Mouse (Mus musculus) intestine, postnatal 0 days (tissue): ENCODE measurements around the gene Bod1l. TPM values are rescaled to one million over a fixed set of nuclear protein-coding genes. Genes with fewer than 3 reads are reported as not detected.

Experiments used
- ATAC-seq: fragments of 200-750 bp; cut with Nextera tagmentation; 2 replicates; pipeline ENCODE4 v1.8.0; 2017; ENCODE audit warnings: mild to moderate bottlenecking, moderate TSS enrichment, moderate library complexity
- H3K27ac ChIP-seq: fragments of 300-500 bp; sonication (generic); 2 replicates; pipeline ENCODE4 v1.5.1; 2014; ENCODE audit warnings: mild to moderate bottlenecking, low read depth, low read length, moderate library complexity
- H3K27me3 ChIP-seq: fragments of 300-500 bp; sonication (generic); replicated peaks from 2 replicates; pipeline ENCODE4 v1.6.1; 2014; ENCODE audit warnings: low read length, mixed read lengths; ENCODE audit not compliant: control insufficient read depth, insufficient read depth
- H3K36me3 ChIP-seq: fragments of 300-500 bp; sonication (generic); 2 replicates; pipeline ENCODE4 v1.6.1; 2014; ENCODE audit warnings: mild to moderate bottlenecking, moderate library complexity; ENCODE audit not compliant: control insufficient read depth, insufficient read depth
- H3K4me1 ChIP-seq: fragments of 300-500 bp; sonication (generic); replicated peaks from 2 replicates; pipeline ENCODE4 v1.6.1; 2014; ENCODE audit warnings: antibody characterized with exemption, low read length, mixed read lengths; ENCODE audit not compliant: control insufficient read depth, insufficient read depth
- H3K4me2 ChIP-seq: fragments of 300-500 bp; sonication (generic); replicated peaks from 2 replicates; pipeline ENCODE4 v1.6.1; 2014; ENCODE audit warnings: low read depth, mild to moderate bottlenecking, moderate library complexity
- H3K4me3 ChIP-seq: fragments of 300-500 bp; sonication (generic); 2 replicates; pipeline ENCODE4 v1.5.1; 2014; ENCODE audit warnings: low read depth, low read length
- H3K9ac ChIP-seq: fragments of 300-500 bp; sonication (generic); 2 replicates; pipeline ENCODE4 v1.6.1; 2014; ENCODE audit warnings: mild to moderate bottlenecking, low read depth, low read length
- H3K9me3 ChIP-seq: fragments of 300-500 bp; sonication (generic); 2 replicates; pipeline ENCODE4 v1.6.1; 2016; ENCODE audit warnings: mixed run types; ENCODE audit not compliant: control insufficient read depth
- CTCF ChIP-seq: sonication (generic); IDR thresholded peaks from 2 replicates; pipeline ENCODE4 v1.5.1; 2016; ENCODE audit warnings: low read depth, mild to moderate bottlenecking, control low read depth, antibody characterized with exemption, moderate library complexity
- WGBS: fragments of 180-500 bp; shearing (Covaris S2); extraction: QIAGEN DNeasy Blood & Tissue Kit; methylation state at CpG from one replicate; pipeline ENCODE4 v1.1.7; 2014; 5-methylcytosine and 5-hydroxymethylcytosine counted together
- polyA plus RNA-seq: library from polyadenylated mRNA; unstranded; fragments of >200 nt; fragmentation: Nextera tagmentation; extraction: Ambion mirVana; gene quantifications from 2 replicates; pipeline ENCODE4 v1.2.1, GENCODE M21; 2015

The Bod1l gene
- polyA plus RNA-seq, 1 experiment from 2014 or later: 13.2 TPM

GRCm38 (mm10) chr5:41755373-41755960, 88.6 kb downstream of the Bod1l start:
- Histone ChIP-seq H3K9me3 (no peaks in the 10 kb centered on the region), H3K4me3 (no peak overlapping the region), H3K27me3 (peaks cover 67% of the 10 kb centered on the region), H3K36me3 (no peaks in the 10 kb centered on the region), H3K4me2 (peak overlapping the region; percentile 49), H3K4me1 (no peaks in the 10 kb centered on the region), H3K9ac (no peak overlapping the region), H3K27ac (no peak overlapping the region)
- ATAC-seq: no peak
- 9% methylated on average over 23 of the region's 23 CpGs for WGBS
- no peak for TF ChIP-seq CTCF

DNA sequence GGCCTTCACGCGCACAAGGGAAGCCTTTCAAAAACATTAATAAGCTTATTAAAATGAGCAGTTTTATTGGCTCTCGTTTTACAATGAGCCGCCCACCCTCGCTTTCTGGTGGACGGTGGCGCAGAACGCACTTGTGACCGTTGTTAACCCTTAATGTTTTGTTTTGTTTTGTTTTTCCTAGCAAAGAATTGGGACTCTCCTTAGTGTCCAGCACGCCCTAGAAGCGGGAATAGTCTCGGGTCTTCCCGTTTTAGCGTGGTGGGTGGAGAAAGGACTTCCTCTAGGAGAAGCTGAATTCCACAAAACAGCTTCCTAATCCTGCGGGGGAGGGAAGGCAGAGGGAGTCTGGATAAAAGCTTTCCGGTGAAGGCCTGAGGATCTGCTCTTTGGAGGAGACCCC, 89.3 kb downstream of the Bod1l start:
- no peak for ATAC-seq
- TF ChIP-seq CTCF: no peak
- peaks cover 61% of the 10 kb centered on the region for H3K27me3 ChIP-seq
- H3K27ac ChIP-seq: no peak overlapping the region
- no peaks in the 10 kb centered on the region for H3K36me3 ChIP-seq
- 2% methylated on average over 16 of the region's 16 CpGs for WGBS
- H3K4me2 ChIP-seq: peak overlapping the region; percentile 49
- no peak overlapping the region for H3K9ac ChIP-seq
- H3K4me3 ChIP-seq: no peak overlapping the region
- H3K9me3 ChIP-seq: no peaks in the 10 kb centered on the region
- H3K4me1 ChIP-seq: no peaks in the 10 kb centered on the region

- Histone ChIP-seq H3K9me3 (no peaks in the 10 kb centered on the region), H3K27ac (no peak overlapping the region), H3K9ac (no peak overlapping the region), H3K4me1 (no peaks in the 10 kb centered on the region), H3K36me3 (no peaks in the 10 kb centered on the region), H3K27me3 (peaks cover 59% of the 10 kb centered on the region), H3K4me3 (no peak overlapping the region), H3K4me2 (peak overlapping the region; percentile 49)
- 11% methylated on average over 17 of the region's 17 CpGs for WGBS
- no peak for TF ChIP-seq CTCF
- ATAC-seq: no peak
These were observed 89.8 kb downstream of the Bod1l start for GRCm38 (mm10) chr5:41754226-41754775.

DNA sequence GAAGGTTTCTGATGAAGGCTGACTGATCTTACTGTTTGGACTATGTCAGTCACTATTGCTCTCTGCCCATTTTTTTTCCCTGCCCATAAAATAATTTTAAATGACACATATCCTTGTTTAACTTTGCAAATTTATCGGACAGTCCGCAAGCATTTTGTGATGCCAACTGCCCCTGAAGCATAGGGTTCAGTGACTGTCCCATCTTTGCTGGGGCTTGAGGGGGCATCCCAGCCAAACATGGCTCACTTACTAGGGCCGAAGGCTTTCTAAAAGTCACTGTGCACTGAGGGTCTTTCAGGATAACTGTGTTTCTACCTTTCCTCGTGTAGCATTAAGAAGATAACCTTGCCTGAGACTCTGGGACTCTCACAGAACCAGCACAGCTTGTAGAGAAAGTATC, 91.4 kb downstream of the Bod1l start:
- no peak overlapping the region for H3K9ac ChIP-seq
- no peak overlapping the region for H3K27ac ChIP-seq
- H3K9me3 ChIP-seq: no peaks in the 10 kb centered on the region
- H3K4me2 ChIP-seq: no peak overlapping the region
- peaks cover 48% of the 10 kb centered on the region for H3K27me3 ChIP-seq
- 47% methylated on average over 4 of the region's 4 CpGs for WGBS
- no peaks in the 10 kb centered on the region for H3K4me1 ChIP-seq
- no peak overlapping the region for H3K4me3 ChIP-seq
- H3K36me3 ChIP-seq: no peaks in the 10 kb centered on the region
- ATAC-seq: no peak
- no peak for TF ChIP-seq CTCF

DNA sequence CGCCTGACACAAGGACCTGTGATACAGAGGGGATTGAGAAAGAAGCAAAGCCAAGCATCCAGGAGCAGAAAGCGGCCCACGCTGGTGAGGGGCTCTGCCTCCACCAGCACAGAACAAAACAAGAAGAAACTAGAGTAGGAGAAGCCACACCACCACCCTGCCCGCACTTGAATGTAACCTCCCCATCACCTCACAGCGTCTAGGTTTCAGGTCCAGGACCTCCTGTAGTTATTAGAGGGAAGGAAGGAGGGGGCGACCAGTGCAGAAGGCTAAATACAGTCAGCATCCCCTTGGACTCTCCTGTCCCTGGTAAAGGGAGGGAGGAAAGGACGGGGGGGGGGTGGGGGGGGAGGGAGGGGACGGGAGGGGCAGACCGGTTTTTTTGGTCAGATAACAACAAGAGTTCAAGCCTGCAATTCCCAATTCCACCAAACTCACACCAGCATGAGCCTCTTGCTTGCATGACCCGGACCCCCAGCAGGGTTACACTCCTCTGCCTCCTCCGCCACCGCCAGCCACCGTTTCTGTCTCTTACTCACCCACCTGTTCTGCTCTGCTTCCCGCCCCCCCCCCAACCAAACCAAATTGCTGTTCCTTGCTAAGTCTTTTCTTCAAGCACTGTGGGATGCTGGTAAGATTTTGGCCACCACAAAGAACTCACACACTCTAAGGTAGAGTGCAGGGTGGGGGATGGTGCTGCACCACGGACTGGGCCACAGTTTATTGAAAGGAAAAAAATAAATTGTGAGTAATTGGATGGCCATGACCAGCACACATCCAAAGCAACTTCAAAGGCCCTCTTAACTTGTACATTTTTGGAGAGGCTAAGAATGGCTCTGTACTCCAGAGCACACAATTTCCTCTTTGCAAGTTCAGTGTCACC, 99.0 kb downstream of the Bod1l start:
- Histone ChIP-seq H3K4me2 (no peak overlapping the region), H3K4me3 (no peak overlapping the region), H3K9me3 (no peaks in the 10 kb centered on the region), H3K27me3 (peaks cover 9% of the 10 kb centered on the region; the same call in 1 of the 2 replicates), H3K4me1 (no peaks in the 10 kb centered on the region), H3K27ac (no peak overlapping the region), H3K36me3 (no peaks in the 10 kb centered on the region), H3K9ac (no peak overlapping the region)
- 16% methylated on average over 13 of the region's 15 CpGs for WGBS
- no peak for TF ChIP-seq CTCF
- no peak for ATAC-seq

- no peaks in the 10 kb centered on the region for H3K9me3 ChIP-seq
- WGBS: 15% methylated on average over 7 of the region's 7 CpGs
- H3K27ac ChIP-seq: no peak overlapping the region
- peaks cover 6% of the 10 kb centered on the region; the same call in 1 of the 2 replicates for H3K27me3 ChIP-seq
- no peak overlapping the region for H3K9ac ChIP-seq
- no peaks in the 10 kb centered on the region for H3K4me1 ChIP-seq
- no peak for ATAC-seq
- no peak overlapping the region for H3K4me2 ChIP-seq
- H3K4me3 ChIP-seq: no peak overlapping the region
- H3K36me3 ChIP-seq: no peaks in the 10 kb centered on the region
- no peak for TF ChIP-seq CTCF
These were observed 99.9 kb downstream of the Bod1l start for GRCm38 (mm10) chr5:41744234-41744633.
